Mouse (Mus musculus) frontal cortex, adult (tissue): ENCODE measurements at regions not wholly inside any gene's neighbourhood (a gene's known extent, or its start where the extent isn't known, plus 50 kb on each side); places are given as distances from the start of the nearest gene placed in this dataset.

ENCODE experiments used
- ATAC-seq: cut with Nextera tagmentation; 2 replicates; pipeline ENCODE4 v1.9.2; 2017; ENCODE audit warnings: mild to moderate bottlenecking, moderate library complexity, mixed read lengths; ENCODE audit not compliant: low TSS enrichment

DNA sequence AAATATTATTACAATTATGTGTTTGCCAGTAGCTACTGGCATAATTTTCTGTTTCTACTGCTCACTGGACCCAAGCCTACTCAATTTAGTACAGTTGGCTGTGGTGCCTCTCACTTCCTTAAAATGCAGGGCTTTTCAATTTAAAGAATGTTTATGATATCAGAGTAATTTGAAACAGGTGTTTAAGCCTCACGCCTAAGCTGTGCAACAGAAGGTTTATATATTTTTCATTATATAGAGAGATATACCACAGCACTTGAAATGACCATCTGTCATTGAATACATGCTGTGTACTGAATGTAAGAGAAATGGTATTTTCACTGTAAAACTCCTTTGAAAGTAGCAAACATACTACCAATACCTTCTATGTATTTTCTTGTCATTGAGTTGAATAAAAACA is 376.8 kb downstream of the Otol1 start:
- ATAC-seq = no peak

DNA sequence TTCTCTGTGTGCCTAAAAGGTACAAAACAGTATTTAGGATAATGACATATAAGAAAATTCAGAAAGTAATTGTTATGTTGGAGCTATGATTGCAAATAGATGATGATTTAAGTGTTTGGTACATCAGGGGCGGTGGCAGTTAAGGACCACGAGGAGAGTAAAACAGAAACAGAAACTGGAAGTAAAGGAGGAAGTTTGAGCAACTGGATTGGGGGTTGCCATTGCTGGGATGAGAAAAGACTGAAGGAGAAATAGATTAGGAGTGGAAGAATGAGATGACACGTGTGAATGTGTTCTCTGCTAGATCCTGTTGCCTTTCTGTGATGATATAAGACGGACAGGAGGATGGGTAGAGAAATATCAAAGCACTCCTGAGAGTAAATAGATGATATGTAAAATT is 378.5 kb downstream of the Otol1 start:
- ATAC-seq = no peak

DNA sequence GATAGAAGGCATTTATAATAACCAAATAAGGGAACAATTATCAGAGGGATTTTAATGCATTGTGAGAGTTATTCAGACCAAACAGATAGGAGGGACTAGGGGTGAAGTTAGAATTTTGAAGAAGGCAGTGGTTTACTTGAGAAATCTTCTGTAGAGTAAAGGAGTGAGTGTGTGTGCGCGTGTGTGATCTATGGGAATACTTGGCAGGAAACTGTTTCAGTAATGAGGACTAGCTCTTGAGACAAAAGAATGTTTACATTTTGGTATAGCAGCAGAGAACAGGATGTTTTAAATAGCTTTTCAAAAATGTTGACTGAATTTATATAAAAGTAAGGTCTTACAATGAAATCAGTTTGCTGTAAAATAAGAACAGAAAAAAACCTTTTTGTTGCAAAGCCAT is 393.8 kb downstream of the Otol1 start:
- peak; percentile 91 for ATAC-seq

DNA sequence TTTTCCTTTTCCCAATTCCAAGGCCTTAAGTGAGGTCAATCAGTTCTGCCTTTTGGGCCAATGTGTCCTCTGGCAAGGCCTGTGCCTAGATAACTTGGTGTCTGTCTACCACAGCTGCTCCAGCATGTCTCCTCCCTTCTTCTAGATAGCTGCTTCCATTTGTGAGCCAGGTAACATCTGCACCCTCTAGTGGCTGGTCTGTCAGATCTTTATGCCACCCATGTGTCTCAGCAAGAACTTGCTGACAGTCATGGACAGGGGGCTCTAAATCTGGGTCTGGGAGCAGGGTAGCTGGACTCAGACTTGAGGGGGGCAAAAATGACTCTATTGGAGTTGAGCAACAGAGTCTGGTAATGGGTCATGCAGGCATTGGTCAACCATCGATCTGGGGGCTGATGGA is 399.2 kb downstream of the Otol1 start:
- no peak for ATAC-seq

DNA sequence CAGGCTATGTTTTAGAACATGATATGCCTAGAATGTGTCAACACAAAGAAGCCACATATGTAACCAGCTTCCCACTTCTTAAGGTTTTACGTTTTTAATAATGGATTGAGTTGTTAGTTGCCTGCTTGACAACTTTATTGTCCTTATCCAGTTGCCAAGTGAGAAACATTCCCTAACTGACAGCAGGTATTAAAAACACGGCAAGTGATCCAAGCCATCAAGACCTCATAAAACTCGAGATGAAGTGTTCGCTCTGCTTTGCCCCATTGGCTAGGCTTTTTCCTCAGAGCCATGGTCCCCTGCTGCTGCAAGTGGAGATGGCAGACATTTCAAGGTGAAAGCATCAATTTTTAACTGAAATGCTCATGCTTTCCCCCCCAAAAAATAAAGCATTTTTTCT is 410.9 kb downstream of the Otol1 start:
- no peak for ATAC-seq

DNA sequence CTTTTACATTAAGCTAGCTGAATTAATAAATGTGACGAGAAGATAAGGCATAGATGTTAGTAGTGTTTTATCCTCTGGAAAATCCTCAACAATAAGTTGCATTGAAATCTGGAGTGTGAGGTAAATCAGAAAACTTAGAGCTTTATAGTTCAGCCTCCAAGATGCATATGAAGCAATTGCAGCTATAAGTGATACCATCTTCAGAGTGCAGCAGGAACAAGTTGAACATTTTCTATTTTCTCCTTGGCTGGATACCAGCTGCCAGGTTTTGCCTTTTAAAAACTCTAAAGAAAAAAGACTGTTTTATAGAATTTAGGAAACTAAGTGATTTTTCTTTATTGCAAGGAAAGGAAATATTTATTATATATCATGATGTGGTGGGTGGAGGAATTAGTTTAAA is 414.6 kb downstream of the Otol1 start:
- peak; percentile 94 for ATAC-seq

DNA sequence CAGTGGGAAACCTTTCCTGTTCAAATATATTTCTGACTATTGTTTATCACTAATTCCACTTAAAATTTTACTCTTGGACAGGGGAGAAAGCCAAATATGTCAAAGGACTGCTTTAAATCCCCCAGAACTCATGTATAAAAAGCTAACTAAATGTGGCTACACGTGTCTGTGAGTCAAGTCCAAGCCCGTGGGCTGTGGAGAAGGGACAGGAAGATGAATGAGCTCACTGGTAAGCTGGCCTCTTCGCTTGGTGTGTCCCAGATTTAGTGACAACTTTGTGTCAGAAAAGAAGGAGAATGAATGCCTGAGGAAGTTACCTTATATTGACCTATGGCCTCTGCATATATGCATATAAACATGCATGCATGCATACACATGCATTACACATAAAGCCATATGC is 415.3 kb downstream of the Otol1 start:
- ATAC-seq = peak; percentile 93

DNA sequence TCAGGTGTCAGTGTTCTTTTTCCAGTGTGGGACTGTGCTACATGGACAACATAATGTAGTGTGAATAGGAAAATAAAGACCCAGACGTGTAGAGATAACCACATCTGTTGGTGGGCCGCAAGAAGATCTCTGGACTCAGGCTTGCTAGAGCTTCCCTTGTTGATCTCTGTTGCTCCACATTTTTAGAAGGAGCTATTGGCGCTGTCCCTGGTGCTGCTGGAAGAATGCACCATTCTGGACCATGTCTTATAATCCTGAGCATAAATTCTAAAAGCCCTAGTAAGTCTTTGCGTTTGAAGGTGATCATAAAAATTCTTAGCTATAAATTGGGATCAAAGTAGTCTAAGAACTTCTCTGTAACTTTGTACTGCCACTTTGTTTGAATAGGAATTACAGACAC is 429.3 kb downstream of the Otol1 start:
- no peak for ATAC-seq

DNA sequence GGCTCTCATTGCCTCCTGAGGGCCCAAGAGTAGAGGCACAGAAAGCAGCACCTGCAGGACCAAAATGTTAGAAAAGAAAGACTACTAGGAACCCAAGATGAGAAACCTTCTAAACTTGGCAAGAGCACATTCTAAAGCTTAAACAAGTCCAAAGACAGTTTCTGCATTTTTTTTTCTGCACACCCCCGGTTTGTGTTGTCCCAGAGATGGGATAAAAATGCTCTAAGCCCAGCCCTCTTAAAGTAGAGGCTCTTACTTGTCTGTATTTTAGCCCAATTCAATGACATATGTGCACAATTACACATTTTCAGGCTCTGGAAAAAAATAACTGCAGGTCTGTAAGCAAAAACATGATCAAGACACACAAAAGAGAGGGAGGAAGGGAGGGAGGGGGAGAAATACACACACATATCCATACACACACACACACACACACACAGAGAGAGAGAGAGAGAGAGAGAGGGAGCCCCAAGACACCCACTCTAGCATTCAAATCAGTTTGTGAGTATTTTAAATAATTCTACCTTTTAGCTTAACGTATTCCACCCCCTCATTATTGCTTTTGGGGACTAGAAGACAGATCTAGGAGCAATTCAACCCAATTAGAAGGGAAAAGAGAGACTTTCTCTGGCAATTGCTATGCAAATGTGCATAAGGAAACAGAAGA is 449.9 kb downstream of the Otol1 start:
- peak; percentile 91 for ATAC-seq

DNA sequence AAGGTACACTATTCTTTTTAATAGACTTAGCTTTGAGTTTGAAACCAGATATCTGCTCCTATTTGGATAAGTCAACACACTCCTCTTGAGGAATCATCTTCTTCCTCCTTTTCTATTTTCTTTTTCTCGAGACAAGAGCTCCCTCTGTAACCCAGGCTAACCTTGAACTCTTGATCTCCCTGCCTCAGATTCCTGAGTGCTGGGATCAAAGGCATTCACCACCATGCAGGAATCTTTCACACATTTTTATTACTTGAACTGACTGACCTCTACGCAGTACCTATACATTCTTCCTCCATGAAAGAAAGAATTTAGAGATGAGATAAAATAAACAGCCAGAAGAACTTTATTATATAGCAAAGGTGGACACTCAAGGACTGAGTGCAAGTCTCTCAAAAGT is 453.4 kb downstream of the Otol1 start:
- ATAC-seq = no peak

DNA sequence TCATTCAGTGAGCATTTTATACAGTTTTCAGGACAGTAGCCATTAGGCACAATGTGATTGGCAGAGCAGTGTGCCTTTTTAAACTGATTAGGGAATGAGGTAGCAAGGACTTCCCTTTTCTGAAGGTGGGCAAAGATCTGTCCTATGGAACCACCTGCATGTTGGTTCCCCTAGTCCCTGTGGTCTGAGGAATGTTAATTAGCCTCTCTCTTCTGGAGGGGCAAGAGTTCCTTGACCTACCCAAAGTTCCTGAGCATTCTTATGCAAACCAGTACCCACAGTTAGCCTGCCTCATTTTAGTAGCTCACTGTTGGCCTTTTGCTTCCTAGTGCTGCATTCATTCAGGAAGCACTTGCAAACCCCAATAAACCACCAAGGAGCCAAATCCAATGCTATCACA is 455.8 kb downstream of the Otol1 start:
- no peak for ATAC-seq

DNA sequence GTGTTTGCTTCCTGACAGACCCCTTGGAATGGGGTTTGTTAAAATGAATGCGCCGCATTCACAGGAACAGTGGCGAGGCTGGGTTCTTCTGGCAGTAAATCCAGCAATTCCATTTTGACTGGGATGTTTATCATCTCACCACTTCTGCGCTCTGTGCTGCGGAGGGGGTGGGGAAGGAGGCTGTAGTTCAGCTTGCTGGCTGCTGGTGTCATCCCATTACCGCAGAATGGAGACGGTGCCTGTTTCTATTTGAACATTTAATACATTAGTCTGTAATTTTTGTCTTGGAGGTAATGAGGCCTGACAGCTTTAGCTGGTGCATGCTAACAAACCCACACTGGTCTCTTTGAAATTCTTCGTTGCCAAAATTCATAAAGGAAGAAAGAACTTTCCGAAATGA is 475.1 kb downstream of the Otol1 start:
- peak; percentile 99 for ATAC-seq

DNA sequence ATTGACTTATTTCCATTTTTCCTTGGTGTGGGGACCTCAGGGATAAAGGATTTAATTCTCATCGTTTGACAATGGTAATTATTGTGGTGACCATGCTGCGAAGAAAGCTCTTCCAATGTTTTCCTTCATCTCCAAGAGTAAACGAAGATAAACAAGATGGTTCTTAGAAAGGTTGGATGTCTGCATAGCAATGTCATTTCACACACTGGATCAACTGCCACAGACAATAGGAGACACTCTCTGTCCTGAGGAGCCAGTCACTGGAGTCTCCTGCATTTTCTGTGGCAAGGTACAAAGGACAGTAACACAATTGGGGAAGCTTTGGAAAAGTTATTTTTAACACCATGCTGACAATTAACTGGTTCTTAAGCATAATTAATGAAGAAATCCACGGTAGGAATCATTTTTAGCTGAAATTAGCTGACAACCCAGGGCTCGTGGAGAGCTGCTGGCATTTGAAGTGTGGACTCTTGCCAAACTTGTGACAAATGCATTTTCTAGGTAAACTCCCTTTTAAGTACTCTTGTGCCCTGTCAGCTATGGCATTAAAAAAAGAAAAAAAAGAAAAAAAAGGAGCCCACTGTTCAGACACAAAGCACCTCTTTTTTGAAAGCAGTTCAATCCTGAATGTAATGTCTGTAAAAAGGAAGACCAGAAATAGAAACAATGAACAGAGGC is 475.8 kb downstream of the Otol1 start:
- 0 out of 2 replicates have a peak, but pooled peaks have one; percentile 18 for ATAC-seq

DNA sequence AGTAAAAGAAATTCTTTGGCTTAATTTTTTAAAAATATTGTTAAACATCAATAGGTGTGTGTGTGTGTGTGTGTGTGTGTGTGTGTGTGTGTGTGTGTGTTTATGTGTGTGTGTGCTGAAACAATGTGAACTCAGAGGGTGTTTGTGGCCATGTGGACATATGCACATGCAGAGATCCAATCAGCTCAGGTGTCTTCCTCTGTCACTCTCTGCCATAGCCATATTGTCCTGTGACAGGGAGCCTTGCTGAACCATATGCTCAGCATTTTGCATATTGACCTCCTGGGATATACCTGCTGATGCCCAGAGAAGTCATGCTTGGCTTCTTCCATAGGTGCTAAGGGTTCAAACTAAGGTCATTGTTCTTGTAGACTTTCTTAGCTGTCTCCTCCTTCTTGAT is 489.0 kb downstream of the Otol1 start:
- no peak for ATAC-seq

DNA sequence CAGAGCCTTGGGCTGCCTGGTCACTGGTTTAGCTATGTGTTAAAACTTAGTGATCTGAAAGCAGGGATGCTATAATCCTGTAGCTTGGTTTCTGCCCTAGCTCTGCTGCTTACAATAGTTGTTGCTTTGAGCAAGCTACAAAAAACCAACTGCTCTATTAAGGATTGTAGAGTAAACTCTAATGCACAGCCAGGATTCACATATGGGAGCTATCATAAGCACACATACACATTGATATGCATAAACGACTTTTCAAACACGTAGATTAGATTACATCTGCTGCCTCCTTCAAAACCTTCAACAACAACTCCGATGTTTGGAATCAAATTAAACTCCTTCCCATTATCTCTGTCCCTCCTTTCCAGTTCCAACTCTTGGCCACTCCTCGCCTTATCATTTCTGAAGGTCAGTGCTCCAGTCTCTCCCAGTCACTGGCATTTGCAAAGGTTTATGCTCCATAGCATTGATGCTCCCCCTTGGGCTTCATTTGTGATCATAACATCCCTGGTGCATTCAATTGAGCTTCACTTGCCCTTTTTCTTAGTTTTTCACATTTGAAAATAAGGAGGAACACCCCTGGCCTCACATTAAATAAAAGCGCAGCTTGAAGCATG is 492.9 kb downstream of the Otol1 start:
- no peak for ATAC-seq

DNA sequence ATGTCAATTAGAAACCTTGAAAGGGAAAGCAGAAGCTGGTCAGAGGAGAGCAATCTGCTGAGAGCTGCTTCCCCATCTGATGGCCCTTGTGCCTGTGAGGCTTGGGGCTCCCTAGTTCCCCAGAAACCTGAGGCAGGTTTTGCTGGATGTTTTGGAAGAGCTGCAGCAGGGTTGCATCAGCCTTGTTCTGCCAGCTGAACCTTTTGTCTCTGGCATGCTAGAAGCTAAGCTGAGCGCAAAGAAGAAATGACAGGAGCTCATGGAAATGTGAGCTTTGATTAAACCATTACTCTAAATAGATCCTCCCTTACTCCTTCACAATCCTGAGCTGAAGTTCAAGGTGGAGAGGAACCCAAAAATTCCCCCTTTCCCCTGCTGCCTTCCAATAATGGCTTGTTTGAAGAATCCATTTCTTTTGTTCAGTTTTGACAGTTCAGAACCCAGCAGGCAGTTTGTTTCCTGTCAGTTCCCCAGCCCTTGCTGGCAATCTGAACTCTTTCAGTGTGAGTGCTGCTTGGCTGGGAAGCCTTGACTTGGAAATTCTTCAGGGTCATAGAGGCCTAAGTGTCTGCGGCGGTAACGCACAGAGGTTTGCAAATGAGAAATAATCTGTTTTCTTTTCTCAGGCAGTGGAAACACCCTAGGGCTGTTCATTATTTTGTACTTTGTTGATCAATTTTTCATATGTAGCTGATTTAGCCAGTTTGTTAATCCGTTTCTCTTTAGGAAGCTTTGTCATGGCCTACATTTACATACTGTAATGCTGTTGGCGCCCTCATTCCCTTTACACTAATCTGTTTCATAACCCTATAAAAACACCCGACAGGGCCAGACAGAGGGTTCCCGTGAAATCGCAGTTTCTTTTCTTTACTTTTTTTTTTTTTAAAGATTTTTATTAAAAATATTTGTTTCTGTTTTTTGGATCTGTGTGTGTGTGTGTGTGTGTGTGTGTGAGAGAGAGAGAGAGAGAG is 493.9 kb downstream of the Otol1 start:
- ATAC-seq = peak; percentile 57; the same call in 1 of the 2 replicates

DNA sequence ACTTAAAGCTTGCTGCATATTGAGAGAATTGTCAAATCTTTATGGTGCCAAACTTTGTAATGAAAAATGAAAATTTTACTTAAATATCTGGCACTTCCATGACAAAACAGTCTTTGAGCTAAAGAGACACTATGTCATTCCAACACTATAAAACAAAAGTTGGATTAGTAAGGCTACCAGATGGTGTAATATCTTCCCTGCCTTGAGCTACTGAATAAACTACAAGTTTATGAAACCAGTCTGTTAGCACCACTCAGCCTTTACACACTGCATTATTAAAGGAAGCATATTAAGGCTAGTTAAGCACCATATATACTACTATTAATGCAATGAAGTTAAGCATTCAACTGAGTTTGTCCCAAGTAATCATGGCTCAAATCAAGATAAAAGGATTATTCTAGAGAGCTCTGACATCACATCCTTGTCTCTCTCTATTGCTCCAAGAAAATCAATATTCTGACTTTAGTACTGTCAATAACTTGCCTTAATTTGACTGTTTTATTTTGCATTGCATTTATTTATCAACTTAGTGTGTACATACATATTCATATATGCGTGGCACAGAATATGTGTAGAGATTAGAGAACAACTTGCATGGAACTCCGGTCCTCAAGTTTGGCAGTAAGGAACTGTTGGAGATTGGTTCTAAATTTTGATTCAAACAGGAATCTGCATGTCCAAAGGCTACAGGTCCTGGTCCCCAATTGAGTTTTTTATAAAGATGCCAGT is 526.3 kb downstream of the Otol1 start:
- peak; percentile 69 for ATAC-seq

DNA sequence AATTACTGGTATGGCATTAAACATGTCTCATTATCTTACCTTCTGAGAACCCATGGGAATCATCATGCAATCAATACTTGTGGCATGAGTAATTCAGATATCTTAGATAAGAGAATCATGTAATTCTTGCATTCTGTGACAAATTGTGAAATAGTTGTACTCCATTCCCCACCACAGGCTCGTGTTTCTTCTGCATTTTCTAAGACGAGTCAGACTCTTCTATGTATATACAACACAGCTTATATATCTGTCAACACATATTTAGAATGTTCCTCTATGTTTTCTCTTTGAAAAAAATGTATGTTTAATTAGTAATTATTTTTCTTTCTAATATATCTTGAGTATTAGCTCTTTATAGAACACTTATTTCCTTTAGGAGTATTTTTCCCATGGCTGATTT is 527.7 kb downstream of the Otol1 start:
- ATAC-seq = no peak

DNA sequence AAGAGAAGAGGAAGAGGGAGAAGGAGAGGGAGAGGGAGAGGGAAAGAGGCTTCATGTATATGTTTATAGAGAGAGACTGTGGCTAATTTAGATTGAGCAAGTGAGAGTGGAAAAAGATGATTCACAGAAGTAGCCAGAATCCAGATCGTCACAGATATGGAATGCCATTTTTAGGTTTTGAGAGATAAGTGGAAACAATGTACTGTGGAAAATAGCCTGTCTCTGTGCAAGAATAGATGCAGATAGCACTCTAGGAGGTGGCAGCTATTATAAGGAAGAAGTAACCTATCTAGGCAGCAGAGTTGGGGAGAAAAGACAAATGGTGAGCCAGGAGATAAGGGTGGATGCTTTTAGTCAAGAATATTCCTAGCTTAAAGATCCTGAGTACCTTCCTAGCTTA is 536.5 kb downstream of the Otol1 start:
- ATAC-seq = peak; percentile 97

DNA sequence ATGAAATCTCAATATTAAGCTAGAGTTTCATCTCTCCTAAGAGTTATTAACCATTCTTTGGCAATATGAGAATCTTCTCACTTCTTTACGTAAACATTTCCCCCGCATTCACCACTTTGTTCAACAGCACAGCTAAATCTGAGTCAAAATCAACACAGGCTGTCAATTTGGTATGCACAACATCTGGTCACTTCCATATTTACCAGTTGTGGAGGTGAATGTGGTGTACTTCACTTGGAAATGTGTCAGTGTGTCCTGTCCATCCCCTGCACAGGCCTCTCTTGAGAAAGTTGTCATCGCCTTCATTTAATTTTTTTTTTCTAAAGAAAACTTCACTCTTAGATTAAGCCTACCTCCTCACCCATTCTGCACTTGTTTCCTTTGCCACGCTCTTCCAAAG is 550.4 kb downstream of the Otol1 start:
- ATAC-seq = peak; percentile 50

DNA sequence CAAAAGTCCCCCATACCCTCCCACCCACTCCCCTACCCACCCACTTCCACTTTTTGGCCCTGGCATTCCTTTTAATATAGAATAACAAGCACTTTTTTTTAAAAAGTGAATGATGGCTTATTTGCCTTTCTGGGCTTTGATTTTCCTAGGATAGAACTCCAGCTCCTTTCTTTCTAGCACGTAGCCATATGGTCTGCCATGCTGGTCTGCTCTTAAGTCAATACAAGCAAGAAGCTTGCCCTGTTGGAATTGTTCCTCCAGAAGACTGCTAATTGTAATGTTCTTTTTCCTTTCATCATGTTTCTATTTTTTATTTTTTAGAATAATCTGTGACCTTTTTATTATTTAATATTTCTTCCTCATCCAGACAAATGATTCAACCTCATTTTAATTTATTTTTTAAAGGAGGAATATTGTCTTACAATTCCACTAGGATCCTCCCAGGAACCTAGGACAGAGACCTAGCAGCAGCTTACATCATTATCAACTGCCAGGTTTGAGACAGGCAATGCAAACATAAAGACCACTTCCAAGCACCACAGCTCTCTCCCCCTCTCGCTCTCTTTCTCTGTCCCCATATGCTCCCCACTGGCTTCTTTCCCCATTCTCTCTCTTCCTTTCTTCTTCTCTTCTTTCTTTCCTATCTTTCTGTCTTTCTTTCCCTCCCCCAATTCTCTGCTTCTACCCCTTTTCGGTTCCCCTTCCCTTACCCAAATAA is 558.9 kb downstream of the Otol1 start:
- ATAC-seq = no peak
